Mouse (Mus musculus) monocyte, adult 5-6 weeks (primary cell): Measurements from ENCODE around the gene Pcsk4. TPM values are rescaled to one million over a fixed set of nuclear protein-coding genes. Genes with fewer than 3 reads are reported as not detected.
A peak's percentile ranks its signal among the peaks of the same experiment; 100 is the strongest.

Source experiments
- ATAC-seq: fragments of 153-309, 156-312 bp; replicated peaks from 2 replicates; pipeline ENCODE4 v1.8.0; 2017; ENCODE audit warnings: mild to moderate bottlenecking; ENCODE audit not compliant: low TSS enrichment, insufficient number of reproducible peaks, severe bottlenecking, poor library complexity, low FRiP score
- total RNA-seq: library from RNA; stranded (forward); fragments of 200-1000, 200-491, 200-594 nt; gene quantifications from 3 replicates; pipeline ENCODE4 v1.2.3, GENCODE M21; 2017

Pcsk4 gene
- total RNA-seq, 1 experiment from 2014 or later = 0.57 TPM

DNA sequence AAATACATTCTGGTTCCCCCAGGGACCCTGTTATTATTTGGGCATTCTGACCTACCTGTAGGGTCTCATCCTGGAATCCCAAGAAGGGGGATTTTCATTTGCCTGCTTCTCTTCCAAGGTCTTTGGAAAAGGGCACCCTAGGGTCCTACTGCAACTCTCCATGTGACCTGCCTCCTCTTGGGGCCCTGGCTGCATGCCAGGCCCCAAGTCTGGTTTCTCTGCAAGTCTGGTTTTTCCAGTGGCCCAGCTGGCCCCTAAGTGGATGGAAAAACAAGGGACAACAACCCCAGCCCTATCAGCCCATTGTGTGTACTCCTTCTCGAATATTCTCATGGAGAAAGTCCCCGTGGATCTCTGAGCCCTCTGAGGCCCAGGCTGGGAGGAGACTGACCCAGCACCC lies 1.6 kb upstream of the Pcsk4 start:
- ATAC-seq = no peak

- ATAC-seq = no peak
Observed at GRCm38 (mm10) chr10:80330084-80330483, 786 bp upstream of the Pcsk4 start.

DNA sequence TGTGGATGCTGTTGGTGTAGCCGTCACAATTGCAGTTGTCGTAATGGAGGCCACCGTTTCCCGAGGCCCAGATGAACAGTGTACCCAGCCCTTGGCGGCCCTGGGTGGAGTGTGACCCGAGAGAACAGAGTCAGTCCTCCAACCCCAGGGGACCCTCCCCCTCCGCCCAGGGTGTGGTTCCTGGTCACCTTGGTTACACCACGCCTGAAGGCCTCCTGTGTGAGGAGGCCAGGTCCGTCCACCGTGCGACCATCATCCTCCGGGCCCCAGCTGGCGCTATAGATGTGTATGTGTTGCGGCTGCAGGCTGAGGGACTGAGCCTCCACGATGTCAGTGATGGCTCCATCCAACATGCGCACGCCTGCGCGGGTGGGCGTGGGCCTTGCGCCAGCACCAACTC lies 4.3 kb downstream of the Pcsk4 start:
- ATAC-seq = no peak

- no peak for ATAC-seq
Observed at GRCm38 (mm10) chr10:80324120-80325037, 4.9 kb downstream of the Pcsk4 start.

- ATAC-seq = 0 out of 2 replicates have a peak, but pooled peaks have one; percentile 29
Observed at GRCm38 (mm10) chr10:80323261-80324119, 5.8 kb downstream of the Pcsk4 start.

GRCm38 (mm10) chr10:80322811-80323211 lies 6.5 kb downstream of the Pcsk4 start:
- ATAC-seq = no peak

- ATAC-seq = no peak
Observed at GRCm38 (mm10) chr10:80321670-80322581, 7.4 kb downstream of the Pcsk4 start.

GRCm38 (mm10) chr10:80321014-80321669 lies 8.2 kb downstream of the Pcsk4 start:
- no peak for ATAC-seq

DNA sequence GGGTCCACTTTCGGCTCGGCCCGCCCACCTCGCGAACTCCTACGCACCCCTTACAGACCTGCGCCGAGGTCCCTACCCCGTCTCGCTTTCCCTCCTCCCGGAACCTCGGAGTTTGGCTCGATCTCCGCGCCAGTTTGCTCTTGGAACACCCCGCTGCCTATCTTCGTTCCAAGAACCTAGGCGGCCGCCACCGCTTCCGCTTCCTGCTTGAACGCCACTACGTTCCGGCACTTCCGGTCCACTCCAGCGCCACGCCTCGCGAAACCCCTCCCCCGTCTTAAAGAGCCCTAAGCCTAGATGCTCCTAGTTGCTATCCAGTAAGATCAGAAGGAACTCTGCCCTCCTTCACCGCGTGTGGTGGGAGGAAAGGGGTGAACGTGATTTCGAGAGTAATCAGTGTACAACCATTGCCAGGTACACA lies 8.9 kb downstream of the Pcsk4 start, which contains the start of gene 2310011J03Rik:
2310011J03Rik (minus strand) TSS at position 198 of the 421 bp plus-strand sequence.
- ATAC-seq = peak; percentile 71

DNA sequence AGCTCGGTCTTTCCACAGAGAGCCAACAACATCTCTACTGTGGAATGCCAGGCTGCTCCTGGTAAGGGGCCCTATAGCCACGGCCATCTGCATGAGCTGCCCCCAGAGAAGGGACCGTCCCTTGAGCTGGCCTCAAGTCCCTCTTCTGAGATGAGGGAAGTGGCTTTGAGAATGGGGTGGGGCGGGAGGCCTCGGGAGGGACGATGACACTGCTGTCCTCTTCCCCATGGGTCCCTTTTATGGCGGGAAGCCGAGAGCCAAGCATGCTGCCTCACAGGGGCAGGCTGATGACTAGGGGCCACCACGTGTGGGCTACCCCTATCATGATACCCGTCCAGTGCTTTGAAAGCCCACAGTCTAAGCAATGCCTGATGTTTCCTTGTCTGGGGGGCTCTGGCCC lies 12.3 kb downstream of the Pcsk4 start:
- peak; percentile 30; the same call in 1 of the 2 replicates for ATAC-seq

- no peak for ATAC-seq
Observed at GRCm38 (mm10) chr10:80316359-80316781, 12.9 kb downstream of the Pcsk4 start.

DNA sequence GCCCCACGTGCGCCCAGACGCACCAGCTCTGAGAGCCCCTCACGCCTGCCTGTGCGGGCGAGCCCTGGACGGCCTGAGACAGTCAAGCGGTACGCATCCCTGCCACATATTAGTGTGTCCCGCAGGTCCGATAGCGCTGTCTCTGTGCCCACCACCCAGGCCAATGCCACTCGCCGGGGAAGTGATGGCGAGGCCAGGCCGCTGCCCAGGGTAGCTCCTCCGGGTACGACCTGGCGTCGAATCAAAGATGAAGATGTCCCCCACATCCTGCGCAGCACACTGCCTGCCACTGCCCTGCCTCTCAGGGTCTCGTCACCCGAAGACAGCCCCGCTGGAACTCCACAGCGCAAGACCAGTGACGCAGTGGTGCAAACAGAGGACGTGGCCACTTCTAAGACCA lies 14.0 kb downstream of the Pcsk4 start:
- no peak for ATAC-seq

- ATAC-seq = no peak
Observed at GRCm38 (mm10) chr10:80314494-80315001, 14.8 kb downstream of the Pcsk4 start.

DNA sequence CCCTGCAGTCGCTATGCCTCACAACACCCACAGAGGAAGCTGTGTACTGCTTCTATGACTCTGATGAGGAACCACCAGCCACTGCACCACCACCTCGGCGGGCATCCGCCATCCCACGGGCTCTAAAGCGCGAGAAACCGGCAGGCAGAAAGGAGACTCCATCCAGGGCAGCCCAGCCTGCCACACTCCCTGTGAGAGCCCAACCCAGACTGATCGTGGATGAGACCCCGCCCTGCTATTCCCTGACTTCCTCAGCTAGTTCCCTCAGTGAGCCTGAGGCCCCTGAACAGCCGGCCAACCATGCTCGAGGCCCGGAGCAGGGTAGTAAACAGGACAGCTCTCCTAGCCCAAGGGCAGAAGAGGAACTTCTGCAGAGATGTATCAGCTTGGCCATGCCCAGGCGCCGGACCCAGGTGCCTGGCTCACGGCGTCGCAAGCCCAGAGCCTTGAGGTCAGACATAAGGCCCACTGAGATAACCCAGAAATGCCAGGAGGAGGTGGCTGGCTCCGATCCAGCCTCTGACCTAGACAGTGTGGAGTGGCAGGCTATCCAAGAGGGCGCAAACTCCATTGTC lies 15.6 kb downstream of the Pcsk4 start:
- ATAC-seq = peak; percentile 22; the same call in 1 of the 2 replicates

DNA sequence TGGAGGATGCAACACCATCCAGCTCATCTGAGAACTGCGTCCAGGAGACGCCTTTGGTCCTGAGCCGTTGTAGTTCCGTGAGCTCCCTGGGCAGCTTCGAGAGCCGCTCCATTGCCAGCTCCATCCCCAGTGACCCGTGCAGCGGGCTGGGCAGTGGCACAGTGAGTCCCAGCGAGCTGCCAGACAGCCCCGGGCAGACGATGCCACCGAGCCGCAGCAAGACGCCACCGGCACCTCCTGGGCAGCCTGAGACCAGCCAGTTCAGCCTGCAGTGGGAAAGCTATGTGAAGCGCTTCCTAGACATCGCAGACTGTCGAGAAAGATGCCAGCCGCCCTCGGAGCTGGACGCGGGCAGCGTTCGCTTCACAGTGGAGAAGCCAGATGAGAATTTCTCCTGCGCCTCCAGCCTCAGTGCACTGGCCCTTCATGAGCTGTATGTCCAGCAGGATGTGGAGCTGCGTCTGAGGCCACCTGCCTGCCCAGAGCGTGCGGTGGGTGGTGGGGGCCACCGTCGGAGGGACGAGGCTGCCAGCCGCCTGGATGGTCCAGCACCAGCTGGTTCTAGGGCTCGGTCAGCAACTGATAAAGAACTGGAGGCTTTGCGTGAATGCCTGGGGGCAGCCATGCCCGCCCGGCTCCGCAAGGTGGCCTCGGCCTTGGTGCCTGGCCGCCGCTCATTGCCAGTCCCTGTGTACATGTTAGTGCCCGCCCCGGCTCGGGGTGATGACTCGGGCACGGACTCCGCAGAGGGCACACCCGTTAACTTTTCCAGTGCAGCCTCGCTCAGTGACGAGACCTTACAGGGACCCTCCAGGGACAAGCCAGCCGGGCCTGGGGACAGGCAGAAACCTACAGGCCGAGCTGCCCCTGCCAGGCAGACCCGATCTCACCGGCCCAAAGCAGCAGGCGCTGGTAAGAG lies 16.5 kb downstream of the Pcsk4 start:
- ATAC-seq = no peak

DNA sequence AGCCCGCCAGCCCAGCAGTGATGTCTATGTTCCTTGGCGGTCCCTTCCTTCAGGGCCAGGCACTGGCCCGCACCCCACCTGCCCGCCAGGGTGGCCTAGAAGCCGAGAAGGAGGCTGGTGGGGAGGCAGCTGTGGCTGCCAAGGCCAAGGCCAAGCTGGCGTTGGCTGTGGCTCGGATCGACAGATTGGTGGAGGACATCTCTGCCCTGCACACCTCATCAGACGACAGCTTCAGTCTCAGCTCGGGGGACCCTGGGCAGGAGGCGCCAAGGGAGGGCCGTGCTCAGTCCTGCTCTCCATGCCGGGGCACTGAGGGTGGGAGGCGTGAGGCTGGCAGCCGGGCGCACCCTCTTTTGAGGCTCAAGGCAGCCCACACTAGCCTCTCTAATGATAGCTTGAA lies 17.7 kb downstream of the Pcsk4 start:
- no peak for ATAC-seq
